Mouse (Mus musculus): ENCODE measurements around the gene Heg1. TPM values are rescaled to one million over a fixed set of nuclear protein-coding genes. Genes with fewer than 3 reads are reported as not detected.
A peak's percentile ranks its signal among the peaks of the same experiment; 100 is the strongest.

Gene Heg1
- polyA plus RNA-seq, 1 experiment from 2014 or later: 9.1 TPM

GRCm38 (mm10) chr16:33820269-33821178 is 136.4 kb downstream of the Heg1 start:
- Histone ChIP-seq H3K27me3 (ENCODE audit: control insufficient read depth, insufficient read depth, low read length) (no peaks in the 10 kb centered on the region), H3K36me3 (ENCODE audit: control insufficient read depth, insufficient read depth, low read length) (no peaks in the 10 kb centered on the region), H3K9ac (ENCODE audit: low read length) (no peak overlapping the region), H3K4me1 (replicated peaks; ENCODE audit: control insufficient read depth, insufficient read depth) (no peaks in the 10 kb centered on the region), H3K4me3 (ENCODE audit: low read depth, low read length) (no peak overlapping the region), H3K4me2 (replicated peaks; ENCODE audit: low read depth) (no peak overlapping the region), H3K27ac (replicated peaks) (no peak overlapping the region), H3K9me3 (ENCODE audit: control insufficient read depth, low read length) (no peaks in the 10 kb centered on the region)
- DNase-seq (ENCODE audit: low spot score): peak; percentile 87
- ATAC-seq (ENCODE audit: low FRiP score, low TSS enrichment): peak; percentile 69
- TF ChIP-seq EP300 (optimal IDR thresholded peaks at IDR 0.05): no peak
- TF ChIP-seq CTCF (IDR thresholded peaks at IDR 0.05; ENCODE audit: low read depth): peak; percentile 97
- WGBS: 23% methylated on average over 17 of the region's 17 CpGs

Other genes with a start within 250 kb of the Heg1 start
- gene Slc12a8, start 167.0 kb upstream of the Heg1 start, polyA plus RNA-seq (2015; fragmentation: Nextera tagmentation; extraction: Ambion mirVana): 3.0 and 4.0 TPM in 2 replicates
- 8.7 and 10.6 TPM in 2 replicates for gene Muc13, start 109.7 kb downstream of the Heg1 start, polyA plus RNA-seq (2015; fragmentation: Nextera tagmentation; extraction: Ambion mirVana)
- gene Itgb5, start 145.3 kb downstream of the Heg1 start, polyA plus RNA-seq (2015; fragmentation: Nextera tagmentation; extraction: Ambion mirVana): 26.0 and 29.9 TPM in 2 replicates

All from stomach, postnatal 0 days (tissue).